Mouse (Mus musculus) heart, postnatal 0 days (tissue): ENCODE measurements around the gene Fam83d. TPM values are rescaled to one million over a fixed set of nuclear protein-coding genes. Genes with fewer than 3 reads are reported as not detected.

Experiments used
- ATAC-seq: fragments of 200-750 bp; cut with Nextera tagmentation; 2 replicates; pipeline ENCODE4 v1.8.0; 2017; ENCODE audit warnings: low read depth, moderate number of reproducible peaks, moderate library complexity; ENCODE audit not compliant: insufficient read depth
- DNase-seq: peaks from one replicate; pipeline ENCODE4 v3.0.0-alpha.2; 2016; ENCODE audit warnings: low spot score
- H3K27ac ChIP-seq: fragments of 300-500 bp; sonication (generic); 2 replicates; pipeline ENCODE4 v1.5.1; 2014; ENCODE audit warnings: low read depth, mild to moderate bottlenecking
- H3K27me3 ChIP-seq: fragments of 300-500 bp; sonication (generic); 2 replicates; pipeline ENCODE4 v1.6.1; 2014; ENCODE audit warnings: low read length, mixed read lengths; ENCODE audit not compliant: control insufficient read depth, insufficient read depth
- H3K36me3 ChIP-seq: fragments of 300-500 bp; sonication (generic); replicated peaks from 2 replicates; pipeline ENCODE4 v1.6.1; 2014; ENCODE audit warnings: low read length, mixed read lengths; ENCODE audit not compliant: control insufficient read depth, insufficient read depth
- H3K4me1 ChIP-seq: fragments of 300-500 bp; sonication (generic); 2 replicates; pipeline ENCODE4 v1.6.1; 2014; ENCODE audit warnings: antibody characterized with exemption; ENCODE audit not compliant: control insufficient read depth, insufficient read depth
- H3K4me2 ChIP-seq: fragments of 300-500 bp; sonication (generic); 2 replicates; pipeline ENCODE4 v1.6.1; 2014; ENCODE audit warnings: low read depth, mild to moderate bottlenecking, low read length, moderate library complexity
- H3K4me3 ChIP-seq: fragments of 300-500 bp; sonication (generic); 2 replicates; pipeline ENCODE4 v1.5.1; 2014; ENCODE audit warnings: low read depth, low read length
- H3K9ac ChIP-seq: fragments of 300-500 bp; sonication (generic); replicated peaks from 2 replicates; pipeline ENCODE4 v1.6.1; 2014; ENCODE audit warnings: low read depth, low read length, mixed read lengths
- H3K9me3 ChIP-seq: fragments of 300-500 bp; sonication (generic); replicated peaks from 2 replicates; pipeline ENCODE4 v1.6.1; 2016; ENCODE audit warnings: low read length; ENCODE audit not compliant: control insufficient read depth
- CTCF ChIP-seq: IDR thresholded peaks from 2 replicates; pipeline ENCODE4 v1.5.1; 2016; ENCODE audit warnings: antibody characterized with exemption, control low read depth, low read depth
- EP300 ChIP-seq: IDR thresholded peaks from 2 replicates; pipeline ENCODE4 v1.6.1; 2016; ENCODE audit warnings: antibody characterized with exemption, low read depth
- WGBS: fragments of 180-500 bp; shearing (Covaris S2); extraction: QIAGEN DNeasy Blood & Tissue Kit; methylation state at CpG from one replicate; pipeline ENCODE4 v1.1.7; 2014; 5-methylcytosine and 5-hydroxymethylcytosine counted together
- microRNA-seq: library from miRNA; unstranded; fragments of <30 nt; microRNA quantifications from one replicate; pipeline ENCODE4, GENCODE M21; 2016
- polyA plus RNA-seq: library from polyadenylated mRNA; unstranded; fragments of >200 nt; fragmentation: Nextera tagmentation; extraction: Ambion mirVana; gene quantifications from 2 replicates; pipeline ENCODE4 v1.2.1, GENCODE M21; 2015
- total RNA-seq: library from RNA; depleted of rRNA; stranded (reverse); fragments of >200 nt; gene quantifications from 2 replicates; pipeline ENCODE4 v1.2.3, GENCODE M21; 2014; ENCODE audit warnings: low replicate concordance; rRNA removed

Fam83d gene
- total and polyA plus RNA-seq, 2 experiments from 2014 or later, result 18.6 to 37.7 TPM

- H3K9me3 ChIP-seq, result no peaks in the 10 kb centered on the region
- DNase-seq (no peak), ATAC-seq (no peak)
- no peak overlapping the region for H3K9ac ChIP-seq
- no peaks in the 10 kb centered on the region for H3K27me3 ChIP-seq
- peaks cover 75% of the 10 kb centered on the region for H3K36me3 ChIP-seq
- TF ChIP-seq EP300, result no peak
- no peak for TF ChIP-seq CTCF
- no peak overlapping the region for H3K4me2 ChIP-seq
- H3K27ac ChIP-seq, result no peak overlapping the region
- H3K4me1 ChIP-seq, result no peaks in the 10 kb centered on the region
- H3K4me3 ChIP-seq, result no peak overlapping the region
- WGBS, result 82% methylated on average over 2 of the region's 2 CpGs
These were observed 65.8 kb downstream of the Fam83d start for GRCm38 (mm10) chr2:158833645-158834044.

Small RNA genes within 50 kb of the gene (microRNA-seq; reads per million reads assigned to microRNA genes)
- gene Gm26141, result not detected

Other genes starting within 250 kb of the Fam83d start
- not detected in 2 replicates for gene Slc32a1, start 157.3 kb upstream of the Fam83d start, total RNA-seq
- not detected in 2 replicates for gene Slc32a1, start 157.3 kb upstream of the Fam83d start, polyA plus RNA-seq
- gene Actr5, start 143.2 kb upstream of the Fam83d start, total RNA-seq, result 9.6 and 10.8 TPM in 2 replicates
- 2.9 and 3.8 TPM in 2 replicates for gene Actr5, start 143.2 kb upstream of the Fam83d start, polyA plus RNA-seq
- 3.7 and 9.1 TPM in 2 replicates for gene Ppp1r16b, start 102.7 kb upstream of the Fam83d start, total RNA-seq
- gene Ppp1r16b, start 102.7 kb upstream of the Fam83d start, polyA plus RNA-seq, result 5.0 and 5.1 TPM in 2 replicates
- 30.7 and 36.9 TPM in 2 replicates for gene Dhx35, start 26.7 kb downstream of the Fam83d start, total RNA-seq
- 11.6 and 13.4 TPM in 2 replicates for gene Dhx35, start 26.7 kb downstream of the Fam83d start, polyA plus RNA-seq